Mouse (Mus musculus): ENCODE measurements around the gene Gm12248. TPM values are rescaled to one million over a fixed set of nuclear protein-coding genes. Genes with fewer than 3 reads are reported as not detected.

Gene Gm12248
- polyA plus RNA-seq, 1 experiment from 2014 or later = not detected

DNA sequence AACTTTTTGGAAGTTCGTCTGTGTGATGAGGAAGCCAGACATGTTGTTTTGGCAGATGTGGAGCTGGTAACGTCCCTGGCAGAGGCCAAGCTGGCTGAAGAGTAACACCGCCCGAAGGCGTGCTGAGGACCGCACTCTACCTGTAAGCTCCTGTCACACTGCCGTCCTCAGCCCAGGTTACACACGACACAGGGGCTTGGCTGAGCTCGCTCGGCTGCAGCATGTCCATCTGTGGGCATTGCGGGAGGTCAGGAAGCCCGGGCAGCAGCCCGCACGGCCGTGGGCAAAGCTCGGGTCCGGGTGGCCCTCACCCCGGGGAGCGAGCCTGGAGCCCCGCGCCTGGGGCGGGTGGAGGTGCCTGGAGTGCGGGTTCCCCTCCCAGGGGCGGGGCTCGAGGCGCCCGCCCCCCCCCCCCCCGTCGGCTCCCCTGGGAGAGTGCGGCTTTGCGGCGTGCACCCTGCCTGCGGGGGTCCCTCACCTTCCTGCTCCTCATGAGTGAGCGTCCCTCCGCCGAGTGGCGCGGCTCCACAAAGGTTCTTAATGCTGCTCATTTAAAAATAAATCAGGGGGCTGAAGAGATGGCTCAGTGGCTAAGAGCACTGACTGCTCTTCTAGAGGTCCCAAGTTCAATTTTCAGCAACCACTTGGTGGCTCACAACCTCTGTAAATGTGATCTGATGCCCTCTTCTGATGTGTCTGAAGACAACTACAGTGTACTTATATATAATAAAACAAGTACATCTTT is 4.9 kb upstream of the Gm12248 start:
- Histone ChIP-seq H3K4me2 (ENCODE audit: low read depth, low read length) (peak overlapping the region; percentile 77), H3K27me3 (ENCODE audit: control insufficient read depth, insufficient read depth, low read length) (no peaks in the 10 kb centered on the region), H3K4me1 (ENCODE audit: control insufficient read depth, insufficient read depth, low read length) (peaks cover 11% of the 10 kb centered on the region), H3K4me3 (replicated peaks; ENCODE audit: low read length) (peak overlapping the region; percentile 47), H3K9me3 (replicated peaks; ENCODE audit: control insufficient read depth, low read length) (no peaks in the 10 kb centered on the region), H3K27ac (ENCODE audit: low read length) (no peak overlapping the region), H3K36me3 (ENCODE audit: control insufficient read depth, insufficient read depth, low read length) (no peaks in the 10 kb centered on the region), H3K9ac (ENCODE audit: low read length) (peak overlapping the region; percentile 67)
- 3% methylated on average over 33 of the region's 38 CpGs for WGBS
- ATAC-seq (ENCODE audit: insufficient read depth, low FRiP score) = peak; percentile 46; the same call in 1 of the 2 replicates

DNA sequence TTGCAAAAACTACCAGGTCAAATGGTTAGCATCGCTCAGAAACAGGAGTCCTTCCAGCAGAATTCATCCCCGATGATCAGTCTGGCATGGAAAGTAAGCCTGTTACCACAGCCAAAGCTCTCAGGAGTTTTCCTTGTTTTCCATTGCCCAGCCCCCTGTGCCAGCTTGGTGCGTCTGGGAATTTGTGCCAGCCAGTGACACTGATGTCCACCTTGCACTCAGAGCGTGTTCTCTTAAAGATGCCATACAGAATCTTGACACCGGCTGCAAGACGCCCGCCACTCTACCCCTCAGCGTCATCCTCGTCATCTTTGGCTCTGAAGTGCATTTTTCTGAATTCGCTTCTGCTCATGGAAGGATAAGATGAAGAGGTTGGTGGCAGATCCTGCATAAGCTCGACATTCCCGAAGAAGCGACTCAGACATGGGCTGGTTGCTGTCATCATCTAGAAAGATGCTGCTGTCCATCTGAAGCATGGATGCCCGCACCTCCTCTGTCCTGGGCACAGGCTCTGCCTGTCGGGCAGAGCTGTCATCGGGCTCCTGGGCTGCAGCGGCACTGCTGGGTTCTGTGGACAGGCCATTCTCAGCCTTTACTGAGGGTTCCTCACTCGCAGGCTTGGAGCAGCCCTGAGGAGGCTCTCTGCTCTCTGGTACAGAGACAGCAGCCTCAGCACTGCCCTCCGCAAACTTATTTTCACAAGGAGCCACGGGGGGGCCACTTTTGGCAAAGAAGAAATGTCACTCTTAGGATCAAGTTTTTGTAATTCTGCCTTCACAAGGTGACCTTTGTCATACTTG is 4.1 kb upstream of the Gm12248 start:
- H3K4me2 ChIP-seq (ENCODE audit: low read depth, low read length) = peak overlapping the region; percentile 77
- 53% methylated on average over 20 of the region's 20 CpGs for WGBS
- peak overlapping the region; percentile 67; the same call in 1 of the 2 replicates for H3K9ac ChIP-seq (ENCODE audit: low read length)
- no peaks in the 10 kb centered on the region for H3K9me3 ChIP-seq (replicated peaks; ENCODE audit: control insufficient read depth, low read length)
- no peak for ATAC-seq (ENCODE audit: insufficient read depth, low FRiP score)
- H3K36me3 ChIP-seq (ENCODE audit: control insufficient read depth, insufficient read depth, low read length) = no peaks in the 10 kb centered on the region
- H3K4me1 ChIP-seq (ENCODE audit: control insufficient read depth, insufficient read depth, low read length) = peaks cover 16% of the 10 kb centered on the region
- H3K27me3 ChIP-seq (ENCODE audit: control insufficient read depth, insufficient read depth, low read length) = no peaks in the 10 kb centered on the region
- H3K4me3 ChIP-seq (replicated peaks; ENCODE audit: low read length) = peak overlapping the region; percentile 47
- no peak overlapping the region for H3K27ac ChIP-seq (ENCODE audit: low read length)

- Histone ChIP-seq H3K27ac (ENCODE audit: low read length) (no peak overlapping the region), H3K36me3 (ENCODE audit: control insufficient read depth, insufficient read depth, low read length) (no peaks in the 10 kb centered on the region), H3K9ac (ENCODE audit: low read length) (no peak overlapping the region), H3K9me3 (replicated peaks; ENCODE audit: control insufficient read depth, low read length) (no peaks in the 10 kb centered on the region), H3K27me3 (ENCODE audit: control insufficient read depth, insufficient read depth, low read length) (no peaks in the 10 kb centered on the region), H3K4me3 (replicated peaks; ENCODE audit: low read length) (no peak overlapping the region), H3K4me2 (ENCODE audit: low read depth, low read length) (no peak overlapping the region), H3K4me1 (ENCODE audit: control insufficient read depth, insufficient read depth, low read length) (peaks cover 16% of the 10 kb centered on the region)
- ATAC-seq (ENCODE audit: insufficient read depth, low FRiP score) = no peak
- WGBS = 58% methylated on average over 5 of the region's 5 CpGs
Observed at GRCm38 (mm10) chr11:58096160-58096559, 3.2 kb upstream of the Gm12248 start.

DNA sequence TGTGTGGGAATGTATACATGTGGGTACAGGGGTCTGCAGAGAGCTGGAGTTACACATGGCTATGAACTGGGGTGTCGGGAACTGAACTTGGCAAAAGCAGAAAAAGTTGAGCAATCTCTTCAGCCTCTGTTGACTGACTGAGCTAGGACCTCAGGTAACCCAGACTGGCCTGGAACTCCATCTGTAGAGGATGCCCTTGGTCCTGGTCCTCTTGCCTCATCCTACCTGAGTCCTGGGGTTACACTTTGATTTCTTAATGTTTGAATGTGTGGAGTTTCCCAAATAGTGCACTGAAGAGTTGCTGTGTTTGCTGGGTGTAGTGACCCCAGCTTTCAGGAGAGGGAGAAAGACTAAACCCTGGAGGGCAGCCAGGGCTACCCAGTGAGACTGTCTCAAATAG is 2.6 kb upstream of the Gm12248 start:
- H3K9ac ChIP-seq (ENCODE audit: low read length) = no peak overlapping the region
- no peak for ATAC-seq (ENCODE audit: insufficient read depth, low FRiP score)
- 78% methylated on average over 1 of the region's 1 CpGs for WGBS

GRCm38 (mm10) chr11:58094766-58095165 is 1.8 kb upstream of the Gm12248 start:
- no peaks in the 10 kb centered on the region for H3K36me3 ChIP-seq (ENCODE audit: control insufficient read depth, insufficient read depth, low read length)
- no peaks in the 10 kb centered on the region for H3K27me3 ChIP-seq (ENCODE audit: control insufficient read depth, insufficient read depth, low read length)
- 80% methylated on average over 4 of the region's 4 CpGs for WGBS
- no peak overlapping the region; the same call in 1 of the 2 replicates for H3K9ac ChIP-seq (ENCODE audit: low read length)
- peaks cover 16% of the 10 kb centered on the region for H3K4me1 ChIP-seq (ENCODE audit: control insufficient read depth, insufficient read depth, low read length)
- H3K4me2 ChIP-seq (ENCODE audit: low read depth, low read length) = no peak overlapping the region
- H3K27ac ChIP-seq (ENCODE audit: low read length) = no peak overlapping the region
- H3K4me3 ChIP-seq (replicated peaks; ENCODE audit: low read length) = no peak overlapping the region
- no peaks in the 10 kb centered on the region for H3K9me3 ChIP-seq (replicated peaks; ENCODE audit: control insufficient read depth, low read length)
- no peak for ATAC-seq (ENCODE audit: insufficient read depth, low FRiP score)

More for the DNA sequence above, 2.6 kb upstream of the Gm12248 start:
- no peak overlapping the region for H3K4me3 ChIP-seq (replicated peaks; ENCODE audit: low read length)
- no peaks in the 10 kb centered on the region for H3K9me3 ChIP-seq (replicated peaks; ENCODE audit: control insufficient read depth, low read length)
- no peaks in the 10 kb centered on the region for H3K27me3 ChIP-seq (ENCODE audit: control insufficient read depth, insufficient read depth, low read length)
- H3K4me1 ChIP-seq (ENCODE audit: control insufficient read depth, insufficient read depth, low read length) = peaks cover 16% of the 10 kb centered on the region
- H3K36me3 ChIP-seq (ENCODE audit: control insufficient read depth, insufficient read depth, low read length) = no peaks in the 10 kb centered on the region
- H3K4me2 ChIP-seq (ENCODE audit: low read depth, low read length) = no peak overlapping the region
- no peak overlapping the region for H3K27ac ChIP-seq (ENCODE audit: low read length)

DNA sequence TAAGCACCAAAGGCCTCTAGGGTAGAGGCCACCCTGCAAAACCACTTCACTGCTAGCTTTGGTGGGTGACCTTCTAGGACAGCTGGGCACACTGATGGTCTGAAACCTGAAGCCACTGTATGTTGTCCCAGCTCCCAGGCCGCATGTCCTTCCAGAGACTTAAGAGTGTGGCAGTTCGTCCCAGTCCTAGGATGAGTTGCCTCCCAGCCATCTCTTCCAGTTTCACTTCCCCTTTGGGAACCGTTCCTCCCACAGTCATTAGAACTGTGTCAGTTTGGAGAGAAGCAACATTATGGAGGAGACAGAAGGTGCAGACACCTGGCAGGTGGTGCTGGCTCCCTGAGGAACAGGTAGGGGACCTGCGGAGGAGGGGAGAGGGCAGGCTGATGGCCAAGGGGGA is 393 bp downstream of the Gm12248 start:
- Histone ChIP-seq H3K4me1 (ENCODE audit: control insufficient read depth, insufficient read depth, low read length) (peaks cover 16% of the 10 kb centered on the region), H3K36me3 (ENCODE audit: control insufficient read depth, insufficient read depth, low read length) (no peaks in the 10 kb centered on the region), H3K9ac (ENCODE audit: low read length) (peak overlapping the region; percentile 64), H3K27me3 (ENCODE audit: control insufficient read depth, insufficient read depth, low read length) (no peaks in the 10 kb centered on the region), H3K9me3 (replicated peaks; ENCODE audit: control insufficient read depth, low read length) (no peaks in the 10 kb centered on the region), H3K4me2 (ENCODE audit: low read depth, low read length) (peak overlapping the region; percentile 50), H3K4me3 (replicated peaks; ENCODE audit: low read length) (peak overlapping the region; percentile 30), H3K27ac (ENCODE audit: low read length) (no peak overlapping the region)
- ATAC-seq (ENCODE audit: insufficient read depth, low FRiP score) = no peak
- WGBS = 43% methylated on average over 4 of the region's 4 CpGs

- ATAC-seq (ENCODE audit: insufficient read depth, low FRiP score) = no peak
- no peak overlapping the region for H3K27ac ChIP-seq (ENCODE audit: low read length)
- no peaks in the 10 kb centered on the region for H3K4me1 ChIP-seq (ENCODE audit: control insufficient read depth, insufficient read depth, low read length)
- WGBS = 84% methylated on average over 6 of the region's 6 CpGs
- H3K36me3 ChIP-seq (ENCODE audit: control insufficient read depth, insufficient read depth, low read length) = no peaks in the 10 kb centered on the region
- no peak overlapping the region for H3K9ac ChIP-seq (ENCODE audit: low read length)
- H3K27me3 ChIP-seq (ENCODE audit: control insufficient read depth, insufficient read depth, low read length) = no peaks in the 10 kb centered on the region
- no peak overlapping the region for H3K4me2 ChIP-seq (ENCODE audit: low read depth, low read length)
- no peaks in the 10 kb centered on the region for H3K9me3 ChIP-seq (replicated peaks; ENCODE audit: control insufficient read depth, low read length)
- no peak overlapping the region for H3K4me3 ChIP-seq (replicated peaks; ENCODE audit: low read length)
Observed at GRCm38 (mm10) chr11:58081716-58082115, 11.2 kb downstream of the Gm12248 start.

DNA sequence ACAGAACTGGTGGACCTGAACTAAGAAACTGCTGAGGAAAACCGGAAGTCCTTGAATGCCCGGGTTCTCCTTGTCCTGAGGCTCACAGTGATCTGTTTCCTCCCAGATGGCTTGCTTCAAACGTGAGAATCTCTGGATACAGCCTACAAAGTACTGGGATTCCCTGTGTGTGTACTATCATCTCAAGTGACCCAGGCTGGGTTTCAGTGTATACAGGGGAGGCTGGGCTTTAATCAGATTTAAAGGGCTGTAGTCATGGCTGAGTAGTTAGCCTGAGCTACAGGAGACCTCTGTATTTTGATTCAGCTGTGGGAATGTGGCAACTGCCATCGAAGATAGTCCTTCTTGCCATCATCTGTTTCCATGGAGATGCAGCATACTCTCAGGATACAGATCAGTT is 15.7 kb downstream of the Gm12248 start:
- no peaks in the 10 kb centered on the region for H3K9me3 ChIP-seq (replicated peaks; ENCODE audit: control insufficient read depth, low read length)
- no peak overlapping the region for H3K9ac ChIP-seq (ENCODE audit: low read length)
- no peak overlapping the region for H3K4me2 ChIP-seq (ENCODE audit: low read depth, low read length)
- ATAC-seq (ENCODE audit: insufficient read depth, low FRiP score) = no peak
- H3K4me3 ChIP-seq (replicated peaks; ENCODE audit: low read length) = no peak overlapping the region
- 62% methylated on average over 4 of the region's 4 CpGs for WGBS
- no peaks in the 10 kb centered on the region for H3K4me1 ChIP-seq (ENCODE audit: control insufficient read depth, insufficient read depth, low read length)
- no peaks in the 10 kb centered on the region for H3K27me3 ChIP-seq (ENCODE audit: control insufficient read depth, insufficient read depth, low read length)
- no peak overlapping the region for H3K27ac ChIP-seq (ENCODE audit: low read length)
- no peaks in the 10 kb centered on the region for H3K36me3 ChIP-seq (ENCODE audit: control insufficient read depth, insufficient read depth, low read length)

GRCm38 (mm10) chr11:58072978-58073377 is 20.0 kb downstream of the Gm12248 start:
- ATAC-seq (ENCODE audit: insufficient read depth, low FRiP score) = no peak
- 71% methylated on average over 3 of the region's 3 CpGs for WGBS
- H3K27me3 ChIP-seq (ENCODE audit: control insufficient read depth, insufficient read depth, low read length) = no peaks in the 10 kb centered on the region

More at GRCm38 (mm10) chr11:58072978-58073377, 20.0 kb downstream of the Gm12248 start:
- H3K4me1 ChIP-seq (ENCODE audit: control insufficient read depth, insufficient read depth, low read length) = no peaks in the 10 kb centered on the region
- H3K4me3 ChIP-seq (replicated peaks; ENCODE audit: low read length) = no peak overlapping the region
- H3K9ac ChIP-seq (ENCODE audit: low read length) = no peak overlapping the region
- no peak overlapping the region for H3K4me2 ChIP-seq (ENCODE audit: low read depth, low read length)
- no peaks in the 10 kb centered on the region for H3K36me3 ChIP-seq (ENCODE audit: control insufficient read depth, insufficient read depth, low read length)
- no peak overlapping the region for H3K27ac ChIP-seq (ENCODE audit: low read length)
- no peaks in the 10 kb centered on the region for H3K9me3 ChIP-seq (replicated peaks; ENCODE audit: control insufficient read depth, low read length)

Data from stomach, embryonic 16.5 days (tissue).